Mouse (Mus musculus) lung, adult 2 months (tissue): ENCODE results near the gene Opa3. TPM values are rescaled to one million over a fixed set of nuclear protein-coding genes. Genes with fewer than 3 reads are reported as not detected.
A peak's percentile ranks its signal among the peaks of the same experiment; 100 is the strongest.

Experiments used
- DNase-seq: peaks from one replicate; pipeline ENCODE4 v3.0.0; 2022
- H3K4me1 ChIP-seq: fragments of 200-500 bp; 2 replicates; pipeline ENCODE4 v1.6.1; 2011; ENCODE audit warnings: low read length; ENCODE audit not compliant: control insufficient read depth, insufficient read depth
- H3K4me3 ChIP-seq: fragments of 200-500 bp; replicated peaks from 2 replicates; pipeline ENCODE3; 2011; ENCODE audit warnings: low read depth, mild to moderate bottlenecking, control low read depth, low read length; ENCODE audit errors: extremely low read depth
- CTCF ChIP-seq: fragments of 200-500 bp; IDR thresholded peaks from 2 replicates; pipeline ENCODE4 v1.5.1; 2011; ENCODE audit warnings: mild to moderate bottlenecking, low read length, control low read depth; ENCODE audit not compliant: insufficient read depth
- POLR2A ChIP-seq: fragments of 200-500 bp; IDR thresholded peaks from 2 replicates; pipeline ENCODE4 v1.6.1; 2011; ENCODE audit warnings: low read depth, mild to moderate bottlenecking, control low read depth, low read length, borderline replicate concordance; ENCODE audit errors: extremely low read depth
- WGBS: fragments of 180-500 bp; shearing (Covaris S2); methylation state at CpG from one replicate; pipeline ENCODE4 v1.1.7; 2018; 5-methylcytosine and 5-hydroxymethylcytosine counted together
- polyA plus RNA-seq: library from polyadenylated mRNA; depleted of rRNA; stranded (reverse); fragments of >200 nt; gene quantifications from 2 replicates; pipeline ENCODE4 v1.2.3, GENCODE M21; 2012

Gene Opa3
- polyA plus RNA-seq, 1 experiment: 27.6 TPM

DNA sequence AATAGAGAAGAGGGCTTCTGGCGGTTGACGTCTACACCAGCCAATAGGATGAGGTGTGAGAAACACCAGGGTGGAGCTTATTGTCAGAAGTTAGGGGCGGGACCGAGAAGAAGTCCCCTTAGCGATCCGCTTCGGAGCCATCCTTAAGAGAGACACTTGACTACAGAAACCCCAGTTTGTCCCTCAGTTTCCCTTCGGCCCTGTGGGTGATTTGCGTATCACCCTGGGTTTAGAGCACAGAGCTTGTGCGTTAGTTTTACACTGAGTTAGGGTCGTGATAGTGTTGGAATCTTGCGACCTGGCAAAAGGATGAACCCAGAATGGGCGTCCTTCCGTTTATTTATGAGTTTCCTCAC is 637 bp downstream of the Opa3 start:
- Histone ChIP-seq H3K4me1 (peaks cover 7% of the 10 kb centered on the region), H3K4me3 (peak overlapping the region; percentile 72)
- no peak for DNase-seq
- WGBS: under 1% methylated on average over 14 of the region's 14 CpGs
- TF ChIP-seq CTCF (no peak), POLR2A (peak; percentile 55; the same call in 1 of the 2 replicates)

DNA sequence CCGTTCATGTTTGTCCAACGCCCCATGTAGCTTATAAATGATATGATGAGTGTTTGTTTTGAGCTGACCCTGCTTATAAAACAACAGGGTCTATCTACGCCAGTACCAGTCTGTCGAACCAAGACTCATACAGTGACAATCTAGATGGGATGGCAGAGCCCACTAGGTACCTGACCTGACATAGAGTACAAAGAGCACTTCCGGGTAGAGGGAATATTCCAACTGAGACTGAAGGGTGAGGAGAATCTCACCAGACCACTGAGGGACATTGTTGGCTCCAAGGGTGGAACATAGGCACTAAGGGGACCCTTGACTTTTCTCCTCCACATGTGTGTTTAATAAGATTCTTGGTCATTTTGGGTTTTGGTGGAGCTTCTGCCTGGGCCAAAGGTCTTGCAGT is 1.3 kb downstream of the Opa3 start:
- no peak for DNase-seq
- TF ChIP-seq CTCF: no peak
- TF ChIP-seq POLR2A: no peak
- peaks cover 7% of the 10 kb centered on the region for H3K4me1 ChIP-seq
- H3K4me3 ChIP-seq: no peak overlapping the region
- WGBS: 21% methylated on average over 5 of the region's 5 CpGs

DNA sequence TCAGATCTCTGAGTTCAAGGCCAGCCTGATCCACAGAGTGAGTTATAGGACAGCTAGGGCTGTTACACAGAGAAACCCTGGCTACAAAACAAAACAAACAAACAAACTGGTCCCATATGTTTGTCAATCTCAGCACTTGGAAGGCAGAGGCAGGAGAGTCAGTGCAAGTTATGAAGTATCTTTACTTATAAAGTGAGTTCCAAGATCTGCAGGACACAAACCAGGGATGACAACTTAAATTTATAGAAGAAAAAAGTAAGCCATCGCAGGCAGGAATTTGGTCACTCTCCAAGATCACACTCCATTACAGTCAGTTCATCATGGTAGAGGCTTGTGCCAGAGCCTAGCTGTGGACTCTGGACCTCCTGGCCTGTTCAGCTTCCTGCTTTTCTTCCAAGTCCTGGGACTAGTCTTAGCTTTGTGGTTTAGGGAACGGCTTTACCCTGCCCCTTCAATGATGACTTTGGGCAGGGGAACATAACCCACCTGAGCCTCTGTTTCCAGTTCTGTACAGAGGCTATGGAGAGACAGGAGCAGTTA is 2.0 kb downstream of the Opa3 start:
- Histone ChIP-seq H3K4me1 (peaks cover 7% of the 10 kb centered on the region), H3K4me3 (no peak overlapping the region)
- DNase-seq: no peak
- TF ChIP-seq CTCF: no peak
- no peak for TF ChIP-seq POLR2A
- WGBS: 76% methylated on average over 2 of the region's 2 CpGs

DNA sequence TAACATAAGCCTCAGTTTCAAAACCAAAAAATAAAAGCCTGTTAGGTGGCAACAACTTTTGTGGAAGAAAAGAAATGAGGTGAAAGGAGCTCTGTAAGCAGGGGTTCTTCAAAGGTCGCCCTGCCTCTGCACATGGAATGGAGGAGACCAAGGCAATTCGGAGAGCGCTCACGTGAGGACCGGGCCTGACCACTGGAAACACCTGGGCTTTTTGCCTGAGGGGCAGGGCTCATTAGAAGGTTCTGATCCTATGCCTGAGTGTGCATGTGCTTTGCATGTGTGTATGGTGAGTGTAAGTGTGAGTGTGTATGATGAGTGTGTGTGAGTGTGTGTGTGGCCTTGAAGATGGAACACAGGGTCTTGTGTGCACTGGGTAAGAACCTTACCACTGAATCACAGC is 2.8 kb downstream of the Opa3 start:
- H3K4me3 ChIP-seq: no peak overlapping the region
- no peak for DNase-seq
- WGBS: 93% methylated on average over 5 of the region's 5 CpGs
- H3K4me1 ChIP-seq: peaks cover 7% of the 10 kb centered on the region
- no peak for TF ChIP-seq CTCF
- TF ChIP-seq POLR2A: no peak

DNA sequence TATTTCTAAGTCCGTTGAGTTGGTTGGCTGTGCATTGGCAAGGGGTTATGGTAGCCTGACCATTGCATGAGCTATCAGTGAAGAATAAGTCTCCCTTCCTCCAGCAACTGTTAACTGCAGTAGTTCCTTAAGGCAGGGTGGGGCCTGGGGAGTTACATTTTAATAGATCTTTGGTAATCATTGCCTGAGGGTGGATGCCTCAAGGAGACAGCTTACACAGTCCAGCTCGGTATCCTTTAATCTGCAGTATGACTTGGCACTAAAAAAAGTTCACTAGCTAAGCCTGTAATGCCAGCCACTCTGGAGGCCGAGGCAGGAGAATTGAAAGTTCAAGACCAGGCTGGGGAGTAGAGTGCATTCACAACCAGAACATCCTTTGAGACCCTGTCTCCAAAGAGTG is 3.7 kb downstream of the Opa3 start:
- WGBS: 84% methylated on average over 3 of the region's 3 CpGs
- TF ChIP-seq CTCF (no peak), POLR2A (no peak)
- no peak overlapping the region for H3K4me3 ChIP-seq
- DNase-seq: no peak
- H3K4me1 ChIP-seq: peaks cover 7% of the 10 kb centered on the region

DNA sequence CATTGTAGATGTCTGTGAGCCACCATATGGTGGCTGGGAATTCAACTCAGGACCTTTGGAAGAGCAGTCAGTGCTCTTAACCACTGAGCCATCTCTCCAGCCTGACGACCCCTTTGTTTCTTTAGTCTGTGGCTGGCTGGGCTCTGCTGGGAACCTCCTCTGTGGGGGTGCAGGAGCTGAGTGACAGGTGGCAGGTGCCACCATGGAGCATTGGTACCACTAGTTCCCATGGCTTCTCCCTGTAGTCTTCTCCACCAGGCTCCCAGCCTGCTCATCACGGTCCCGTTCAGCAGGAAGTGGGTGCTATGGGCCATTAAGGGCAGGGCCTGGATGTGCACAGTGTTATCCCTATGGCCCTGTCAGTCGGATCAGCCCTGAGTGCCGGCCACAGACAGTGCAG is 6.5 kb downstream of the Opa3 start:
- peaks cover 3% of the 10 kb centered on the region for H3K4me1 ChIP-seq
- WGBS: 62% methylated on average over 5 of the region's 5 CpGs
- DNase-seq: no peak
- TF ChIP-seq CTCF: no peak
- TF ChIP-seq POLR2A: no peak
- no peak overlapping the region for H3K4me3 ChIP-seq

DNA sequence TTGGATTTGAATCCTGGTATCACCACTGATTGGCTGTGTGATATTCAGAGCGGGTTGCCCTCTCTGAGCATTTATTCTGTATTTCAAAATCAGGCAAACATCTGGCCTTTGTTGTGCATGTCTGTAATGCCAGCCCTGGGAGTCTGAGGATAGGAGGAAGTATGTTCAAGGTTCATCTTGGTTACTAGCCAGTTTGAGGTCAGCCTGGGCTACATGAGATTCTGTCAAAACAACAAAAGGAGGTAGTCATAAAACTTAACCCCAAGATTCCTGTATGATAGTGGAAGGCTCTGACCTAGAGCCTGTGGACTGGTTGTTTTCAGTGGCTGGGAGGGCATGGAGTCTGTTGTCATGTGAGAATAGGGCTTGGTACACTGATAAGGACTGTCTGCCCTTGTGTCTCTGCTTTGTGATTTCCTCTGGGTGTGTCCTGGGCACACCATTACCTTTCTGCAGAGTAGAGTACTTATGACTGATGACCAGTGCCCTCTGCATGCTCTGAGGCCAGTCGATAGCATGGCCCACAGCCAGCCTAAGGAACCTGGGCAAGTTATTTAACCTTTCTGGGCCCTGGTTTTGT is 7.0 kb downstream of the Opa3 start:
- Histone ChIP-seq H3K4me1 (peaks cover 6% of the 10 kb centered on the region), H3K4me3 (no peak overlapping the region)
- WGBS: 69% methylated on average over 2 of the region's 2 CpGs
- no peak for DNase-seq
- TF ChIP-seq POLR2A (no peak), CTCF (no peak)

DNA sequence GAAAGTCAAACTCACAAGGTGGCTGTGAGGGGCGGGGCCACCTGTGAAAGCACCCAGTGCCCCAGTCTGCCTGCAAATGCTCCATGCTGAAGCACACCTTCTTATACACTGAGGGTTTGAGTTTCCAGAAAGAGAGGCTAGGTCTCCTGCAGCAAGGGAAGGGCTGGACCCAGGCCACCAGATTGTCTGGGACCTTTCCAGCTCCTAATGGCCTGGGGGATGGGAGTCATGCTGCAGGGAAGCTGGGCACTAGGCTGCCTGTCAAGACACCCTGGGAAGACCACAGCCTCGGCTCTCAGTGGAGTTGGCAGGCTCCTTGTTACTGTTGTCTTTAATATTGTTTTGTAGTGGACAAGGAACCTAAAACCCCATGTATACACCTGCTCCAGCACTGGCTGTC is 8.3 kb downstream of the Opa3 start:
- WGBS: 69% methylated on average over 2 of the region's 2 CpGs
- H3K4me3 ChIP-seq: no peak overlapping the region
- no peak for DNase-seq
- no peak for TF ChIP-seq POLR2A
- TF ChIP-seq CTCF: no peak
- peaks cover 6% of the 10 kb centered on the region for H3K4me1 ChIP-seq

DNA sequence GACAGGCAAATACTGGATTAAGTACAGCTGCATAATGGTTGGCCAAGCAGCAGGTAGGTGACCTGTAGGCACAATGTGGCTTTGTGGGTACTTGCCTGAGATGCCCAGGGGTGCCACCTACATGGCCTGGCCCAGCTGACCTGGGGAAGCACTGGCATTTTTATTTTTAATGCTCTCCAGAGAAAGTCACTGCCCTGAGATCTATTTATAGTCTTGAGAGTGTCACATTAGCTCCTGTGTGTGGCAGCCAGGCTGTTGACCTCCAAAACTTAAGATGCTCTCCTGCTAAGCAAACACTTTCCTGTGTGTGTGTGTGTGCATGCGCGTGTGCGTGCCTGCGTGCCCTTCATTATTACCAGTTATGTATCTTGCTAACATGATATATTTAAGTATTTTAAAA is 10.2 kb downstream of the Opa3 start:
- peak; percentile 31 for DNase-seq
- Histone ChIP-seq H3K4me3 (no peak overlapping the region), H3K4me1 (peaks cover 6% of the 10 kb centered on the region)
- WGBS: 62% methylated on average over 4 of the region's 4 CpGs
- no peak for TF ChIP-seq POLR2A
- TF ChIP-seq CTCF: no peak

DNA sequence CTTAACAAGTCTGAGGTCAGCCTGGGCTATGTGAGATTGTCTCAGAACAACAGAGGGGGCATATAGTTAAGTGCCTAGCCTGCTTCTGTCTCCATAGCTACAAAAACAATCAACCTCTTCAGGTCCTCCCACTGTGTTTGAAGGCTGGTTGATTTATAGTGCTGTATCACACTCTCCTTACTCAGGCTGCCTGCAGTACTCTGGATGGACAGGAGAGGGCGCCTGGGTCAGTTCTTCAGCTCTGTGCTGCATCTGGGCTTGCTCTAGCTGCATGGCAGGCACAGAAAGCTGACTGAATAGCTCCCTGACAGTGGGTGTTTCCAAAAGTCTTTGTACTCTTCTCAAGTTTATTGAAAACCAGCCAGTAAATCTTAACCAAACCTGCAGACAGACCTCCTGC is 11.3 kb downstream of the Opa3 start:
- TF ChIP-seq POLR2A (no peak), CTCF (peak; percentile 98)
- H3K4me3 ChIP-seq: no peak overlapping the region
- H3K4me1 ChIP-seq: peaks cover 6% of the 10 kb centered on the region
- WGBS: 0% methylated on average over 1 of the region's 1 CpGs
- DNase-seq: peak; percentile 88

DNA sequence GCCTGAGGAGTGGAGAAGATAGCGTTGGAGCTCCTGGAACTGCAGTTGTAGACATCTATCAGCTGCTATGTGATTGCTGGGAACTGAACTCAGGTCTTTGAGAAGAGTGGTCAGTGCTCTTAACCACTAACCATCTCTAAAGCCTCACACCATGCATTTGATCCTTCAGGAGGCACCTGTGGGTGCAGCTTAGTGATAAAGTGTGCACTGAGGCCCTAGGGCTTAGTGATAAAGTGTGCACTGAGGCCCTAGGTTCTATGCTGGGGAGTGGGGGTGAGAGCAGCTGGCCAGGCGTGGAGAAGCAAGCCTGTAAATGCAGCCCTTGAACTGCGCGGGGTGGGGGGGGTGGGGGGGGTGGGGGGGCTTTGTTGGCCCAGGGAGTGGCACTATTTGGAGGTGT is 11.9 kb downstream of the Opa3 start:
- H3K4me1 ChIP-seq: peaks cover 6% of the 10 kb centered on the region
- TF ChIP-seq CTCF: no peak
- no peak for TF ChIP-seq POLR2A
- no peak for DNase-seq
- H3K4me3 ChIP-seq: no peak overlapping the region
- WGBS: 68% methylated on average over 4 of the region's 4 CpGs

DNA sequence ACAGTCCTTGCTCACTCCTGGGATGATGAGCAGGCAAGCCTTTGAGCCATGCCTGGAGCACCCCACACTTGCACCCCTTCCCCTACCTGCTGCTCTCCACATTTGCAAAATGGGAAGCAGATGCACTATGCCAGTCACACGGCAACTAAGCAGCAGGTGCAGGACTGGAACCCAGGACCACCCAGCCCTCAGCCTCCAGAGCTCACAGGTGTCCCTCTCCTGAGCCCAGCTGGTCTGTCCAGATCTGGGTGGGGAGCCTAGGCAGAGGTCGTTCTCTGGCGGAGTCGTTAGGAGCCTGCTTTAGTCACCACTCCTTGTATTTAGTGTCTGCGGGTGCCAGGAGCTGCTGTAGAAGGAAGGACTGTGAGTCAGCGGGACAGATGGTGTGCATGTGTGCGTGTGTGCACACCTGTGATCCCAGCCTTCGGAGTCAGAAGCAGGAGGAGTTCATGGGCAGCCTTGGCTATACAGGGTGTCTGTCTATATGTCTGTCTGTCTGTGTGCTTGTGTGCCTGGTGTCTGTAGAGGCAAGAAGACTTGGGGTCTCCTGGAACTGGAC is 12.8 kb downstream of the Opa3 start:
- WGBS: 82% methylated on average over 8 of the region's 8 CpGs

More for the DNA sequence above, 12.8 kb downstream of the Opa3 start:
- H3K4me1 ChIP-seq: peaks cover 6% of the 10 kb centered on the region
- DNase-seq: no peak
- TF ChIP-seq CTCF (no peak), POLR2A (no peak)
- H3K4me3 ChIP-seq: no peak overlapping the region
